Mouse (Mus musculus): ENCODE results near the gene Vmn2r25. TPM values are rescaled to one million over a fixed set of nuclear protein-coding genes. Genes with fewer than 3 reads are reported as not detected.
"Not testable (repeated sequence)": the region's sequence is repeated elsewhere in the genome, so short reads cannot be mapped to it uniquely, and the experiment has no call there.

The Vmn2r25 gene
- not detected in 2 replicates for polyA plus RNA-seq (2015; fragmentation: Nextera tagmentation; extraction: Ambion mirVana)

DNA sequence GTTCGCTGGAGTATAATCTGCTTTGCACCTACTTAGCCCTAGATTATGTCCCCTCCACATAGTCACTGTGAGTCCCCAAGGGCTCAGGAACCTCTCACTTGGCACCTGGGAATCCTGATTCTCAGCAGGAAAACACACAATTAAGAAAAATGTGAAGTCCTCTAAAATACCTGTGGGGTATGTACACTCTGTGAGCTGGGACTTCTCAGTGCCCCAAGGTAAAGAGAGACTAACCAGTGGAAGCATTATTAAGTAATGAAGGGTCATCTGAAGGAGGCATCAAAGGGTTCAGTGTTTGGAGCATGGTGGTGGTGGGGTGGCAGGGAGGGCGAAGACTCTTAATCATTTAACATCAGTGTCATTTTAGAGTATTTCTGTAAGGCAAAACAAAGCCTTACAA, at the start of gene Vmn2r25:
Gene Vmn2r25 (minus strand): TSS at position 101 of the 400 bp plus-strand sequence.
- not testable (repeated sequence) for H3K27ac ChIP-seq (replicated peaks); H3K9ac ChIP-seq; H3K4me2 ChIP-seq; H3K4me3 ChIP-seq; ATAC-seq (ENCODE audit: low read depth); H3K9me3 ChIP-seq; H3K36me3 ChIP-seq; H3K4me1 ChIP-seq (replicated peaks); H3K27me3 ChIP-seq
- WGBS, result 84% methylated on average over 2 of the region's 2 CpGs

DNA sequence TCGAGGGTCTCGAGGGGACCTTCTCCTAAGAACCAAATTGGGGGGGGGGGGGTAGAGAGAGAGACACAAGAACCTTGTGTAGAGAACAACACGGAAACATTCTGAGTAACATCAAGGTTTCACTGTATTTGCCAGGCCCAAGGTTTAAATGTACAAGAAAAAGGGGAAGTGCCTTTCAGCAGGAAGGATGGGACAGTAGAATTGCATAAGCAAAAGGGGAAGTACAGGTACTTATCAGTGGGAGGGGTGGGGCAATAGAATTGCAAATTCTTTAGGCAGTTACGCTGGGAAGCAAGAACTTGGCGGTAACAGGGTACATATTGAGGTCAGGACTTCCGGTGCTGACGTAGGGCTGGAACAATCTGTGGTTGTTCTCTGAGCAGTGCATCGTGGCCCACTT, 33.3 kb downstream of the Vmn2r25 start:
- H3K4me2 ChIP-seq, result no peak overlapping the region
- H3K27me3 ChIP-seq, result no peaks in the 10 kb centered on the region
- no peak overlapping the region for H3K9ac ChIP-seq
- H3K4me3 ChIP-seq, result no peak overlapping the region
- H3K27ac ChIP-seq (replicated peaks), result no peak overlapping the region
- no peak for ATAC-seq (ENCODE audit: low read depth)
- no peaks in the 10 kb centered on the region for H3K4me1 ChIP-seq (replicated peaks)
- H3K9me3 ChIP-seq, result peaks cover 3% of the 10 kb centered on the region; the same call in 1 of the 2 replicates
- H3K36me3 ChIP-seq, result no peaks in the 10 kb centered on the region
- 87% methylated on average over 8 of the region's 8 CpGs for WGBS

- H3K4me3 ChIP-seq; ATAC-seq (ENCODE audit: low read depth); H3K36me3 ChIP-seq; H3K27me3 ChIP-seq; H3K9ac ChIP-seq; H3K9me3 ChIP-seq; H3K27ac ChIP-seq (replicated peaks); H3K4me2 ChIP-seq; H3K4me1 ChIP-seq (replicated peaks): not testable (repeated sequence)
Observed at GRCm38 (mm10) chr6:123810291-123810690, 43.0 kb downstream of the Vmn2r25 start.

DNA sequence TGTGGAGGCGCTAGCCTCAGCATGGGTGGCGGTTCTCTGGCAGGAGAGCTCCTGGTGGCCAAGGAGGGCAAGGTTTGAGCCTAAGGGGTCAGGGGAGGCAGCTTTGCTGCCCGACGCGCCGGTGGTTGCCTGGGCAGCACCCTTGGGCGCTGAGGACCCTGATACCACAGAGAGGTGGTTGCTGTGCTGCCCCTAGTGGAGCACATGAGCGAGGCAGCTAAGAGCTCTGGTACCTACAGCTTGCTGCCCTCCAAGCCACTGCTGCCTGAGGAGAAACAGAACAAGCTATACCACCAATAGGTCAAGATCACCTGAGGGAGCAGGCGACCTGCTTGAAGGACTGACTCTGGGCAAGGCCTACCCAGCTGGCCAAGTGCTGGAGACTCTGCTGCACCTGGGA, 59.5 kb downstream of the Vmn2r25 start:
- H3K27me3 ChIP-seq, result no peaks in the 10 kb centered on the region
- WGBS, result 41% methylated on average over 9 of the region's 9 CpGs

GRCm38 (mm10) chr6:123784857-123785256, 68.4 kb downstream of the Vmn2r25 start:
- no peak overlapping the region for H3K9ac ChIP-seq
- no peak overlapping the region for H3K4me3 ChIP-seq
- 62% methylated on average over 2 of the region's 2 CpGs for WGBS
- no peak overlapping the region for H3K27ac ChIP-seq (replicated peaks)
- no peak for ATAC-seq (ENCODE audit: low read depth)
- H3K4me1 ChIP-seq (replicated peaks), result no peaks in the 10 kb centered on the region
- H3K27me3 ChIP-seq, result no peaks in the 10 kb centered on the region
- no peak overlapping the region for H3K4me2 ChIP-seq
- H3K36me3 ChIP-seq, result no peaks in the 10 kb centered on the region
- no peaks in the 10 kb centered on the region for H3K9me3 ChIP-seq

More for the DNA sequence above, 59.5 kb downstream of the Vmn2r25 start:
- no peaks in the 10 kb centered on the region for H3K4me1 ChIP-seq (replicated peaks)
- no peaks in the 10 kb centered on the region for H3K9me3 ChIP-seq
- H3K27ac ChIP-seq (replicated peaks), result no peak overlapping the region
- no peak overlapping the region for H3K9ac ChIP-seq
- no peak for ATAC-seq (ENCODE audit: low read depth)
- no peak overlapping the region for H3K4me3 ChIP-seq
- H3K36me3 ChIP-seq, result no peaks in the 10 kb centered on the region
- no peak overlapping the region for H3K4me2 ChIP-seq

GRCm38 (mm10) chr6:123778579-123778978, 74.7 kb downstream of the Vmn2r25 start, which contains the start of gene Vmn2r24:
Vmn2r24 (plus strand) TSS chr6:123778879.
- H3K36me3 ChIP-seq, result no peaks in the 10 kb centered on the region
- H3K9ac ChIP-seq, result no peak within 1 kb of the TSS
- no peak for ATAC-seq (ENCODE audit: low read depth)
- no peaks in the 10 kb centered on the region for H3K4me1 ChIP-seq (replicated peaks)
- H3K27me3 ChIP-seq, result no peaks in the 10 kb centered on the region
- WGBS, result 77% methylated on average over 1 of the region's 1 CpGs
- H3K4me3 ChIP-seq, result no peak within 1 kb of the TSS
- no peak within 1 kb of the TSS for H3K4me2 ChIP-seq
- no peaks in the 10 kb centered on the region for H3K9me3 ChIP-seq
- no peak within 1 kb of the TSS for H3K27ac ChIP-seq (replicated peaks)

Other genes with a start within 250 kb of the Vmn2r25 start
- gene Vmn2r22, start 202.7 kb downstream of the Vmn2r25 start, polyA plus RNA-seq (2015; fragmentation: Nextera tagmentation; extraction: Ambion mirVana), result not detected in 2 replicates
- gene Vmn2r23, start 150.8 kb downstream of the Vmn2r25 start, polyA plus RNA-seq (2015; fragmentation: Nextera tagmentation; extraction: Ambion mirVana), result not detected in 2 replicates
- not detected in 2 replicates for gene Vmn2r24, start 74.6 kb downstream of the Vmn2r25 start, polyA plus RNA-seq (2015; fragmentation: Nextera tagmentation; extraction: Ambion mirVana)
- gene Vmn2r26, start 171.1 kb upstream of the Vmn2r25 start, polyA plus RNA-seq (2015; fragmentation: Nextera tagmentation; extraction: Ambion mirVana), result not detected in 2 replicates

Measured in neural tube, embryonic 13.5 days (tissue).